Mouse (Mus musculus) urinary bladder, postnatal 14 days (tissue): Measurements from ENCODE around the gene Khsrp.
A peak's percentile ranks its signal among the peaks of the same experiment; 100 is the strongest.

ENCODE experiments used
- DNase-seq: peaks from one replicate; pipeline ENCODE4 v3.0.0; 2021; ENCODE audit warnings: low spot score

Khsrp gene

GRCm38 (mm10) chr17:57029691-57030090 lies 1.6 kb downstream of the Khsrp start:
- DNase-seq = no peak

GRCm38 (mm10) chr17:57027471-57027870 lies 3.9 kb downstream of the Khsrp start:
- DNase-seq = no peak

- no peak for DNase-seq
Measured at GRCm38 (mm10) chr17:57020960-57021359, 10.4 kb downstream of the Khsrp start.

- no peak for DNase-seq
Measured at GRCm38 (mm10) chr17:57019693-57020092, 11.6 kb downstream of the Khsrp start.

GRCm38 (mm10) chr17:57012245-57012795 lies 19.0 kb downstream of the Khsrp start:
- DNase-seq = no peak

GRCm38 (mm10) chr17:57011236-57012141 lies 19.8 kb downstream of the Khsrp start, which contains the start of the genes Gtf2f1 and Gm17949:
Gtf2f1 (minus strand) TSS chr17:57011288.
Gm17949 (plus strand) TSS chr17:57011469.
- peak; percentile 90 for DNase-seq

GRCm38 (mm10) chr17:57010911-57011235 lies 20.4 kb downstream of the Khsrp start:
- no peak for DNase-seq

GRCm38 (mm10) chr17:57007137-57007905 lies 24.0 kb downstream of the Khsrp start:
- no peak for DNase-seq

- no peak for DNase-seq
Measured at GRCm38 (mm10) chr17:57003994-57004393, 27.3 kb downstream of the Khsrp start.

GRCm38 (mm10) chr17:57001228-57001627 lies 30.1 kb downstream of the Khsrp start:
- no peak for DNase-seq

- DNase-seq = no peak
Measured at GRCm38 (mm10) chr17:56999968-57000609, 31.2 kb downstream of the Khsrp start, which contains the start of gene Pspn. Pspn (minus strand) TSS chr17:57000018.

- DNase-seq = no peak
Measured at GRCm38 (mm10) chr17:56999414-56999813, 31.9 kb downstream of the Khsrp start.

- peak; percentile 95 for DNase-seq
Measured at GRCm38 (mm10) chr17:56997029-56997667, 34.2 kb downstream of the Khsrp start, which contains the start of gene Alkbh7. Alkbh7 (plus strand) TSS chr17:56997339.

GRCm38 (mm10) chr17:56996506-56996905 lies 34.8 kb downstream of the Khsrp start:
- DNase-seq = no peak

- no peak for DNase-seq
Measured at GRCm38 (mm10) chr17:56995046-56995445, 36.3 kb downstream of the Khsrp start.

GRCm38 (mm10) chr17:56990966-56991365 lies 40.4 kb downstream of the Khsrp start:
- no peak for DNase-seq

- peak; percentile 94 for DNase-seq
Measured at GRCm38 (mm10) chr17:56990115-56990746, 41.1 kb downstream of the Khsrp start, which contains the start of gene Clpp. Clpp (plus strand) TSS chr17:56990305.

GRCm38 (mm10) chr17:56989467-56990114 lies 41.7 kb downstream of the Khsrp start:
- peak; percentile 78 for DNase-seq

GRCm38 (mm10) chr17:56988921-56989430 lies 42.3 kb downstream of the Khsrp start:
- DNase-seq = no peak

- DNase-seq = no peak
Measured at GRCm38 (mm10) chr17:56988441-56988840, 42.9 kb downstream of the Khsrp start.
